Mouse (Mus musculus) cerebral cortex, adult 2 months (tissue): ENCODE measurements around the gene Vps35l.

Experiments used
- WGBS: fragments of 180-500 bp; shearing (Covaris S2); methylation state at CpG from one replicate; pipeline ENCODE4 v1.1.7; 2018; 5-methylcytosine and 5-hydroxymethylcytosine counted together

The Vps35l gene

DNA sequence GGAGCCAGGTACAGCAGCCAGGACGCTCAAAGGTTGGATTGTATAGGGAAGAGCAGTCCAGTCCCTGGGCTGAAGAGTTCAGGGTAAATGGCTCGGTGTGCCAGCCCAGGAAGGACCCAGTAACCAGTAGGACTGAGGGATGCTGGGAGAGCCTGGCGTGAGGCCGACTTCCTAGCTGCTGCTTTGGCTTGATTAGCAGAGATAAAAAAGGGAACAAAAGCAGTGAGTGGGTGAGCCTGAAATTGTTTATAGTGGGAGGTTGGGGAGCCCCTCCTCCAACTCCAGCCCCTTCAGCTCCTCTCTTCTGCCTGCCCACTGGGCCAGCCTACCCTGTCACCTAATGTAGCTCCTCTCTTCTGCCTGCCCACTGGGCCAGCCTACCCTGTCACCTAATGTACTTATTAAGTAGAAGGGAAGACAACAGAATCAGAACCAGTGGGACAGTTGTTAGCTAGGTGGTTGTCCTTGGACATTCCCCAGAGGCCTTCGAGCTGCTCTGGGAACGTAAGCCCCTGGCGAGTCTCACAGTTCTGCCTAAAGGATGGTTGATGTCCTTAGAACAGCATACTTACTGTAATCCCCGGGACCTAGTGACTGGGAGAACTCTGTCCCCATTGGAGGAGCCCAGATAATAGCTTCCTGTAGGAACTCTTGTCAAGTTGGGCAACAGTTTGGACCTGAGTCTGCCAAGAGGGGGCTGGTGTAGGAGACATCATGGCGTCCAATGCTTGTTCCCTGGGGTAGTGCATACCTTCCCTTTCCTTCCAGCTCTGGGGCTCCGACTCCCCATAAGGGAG is 37.8 kb downstream of the Vps35l start:
- WGBS, result 71% methylated on average over 10 of the region's 10 CpGs

DNA sequence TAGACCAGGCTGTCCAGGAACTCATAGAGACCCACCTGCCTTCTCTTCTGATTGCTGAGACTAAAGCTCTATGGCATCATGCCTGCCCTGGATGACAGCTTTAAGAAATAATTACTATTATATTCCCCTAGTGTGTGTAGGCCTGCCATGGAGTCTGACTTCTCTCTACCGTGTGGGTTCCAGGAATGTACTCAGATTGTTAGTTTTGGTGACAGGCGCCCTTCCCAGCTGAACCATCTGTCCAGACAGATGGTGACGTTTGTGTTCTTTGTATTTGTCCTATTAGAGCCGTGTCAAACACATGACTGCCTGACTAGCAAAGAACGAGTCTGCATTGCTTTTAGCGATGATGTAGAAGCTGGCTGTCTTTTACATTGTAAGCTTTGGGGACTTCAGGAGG is 38.5 kb downstream of the Vps35l start:
- 55% methylated on average over 6 of the region's 6 CpGs for WGBS

DNA sequence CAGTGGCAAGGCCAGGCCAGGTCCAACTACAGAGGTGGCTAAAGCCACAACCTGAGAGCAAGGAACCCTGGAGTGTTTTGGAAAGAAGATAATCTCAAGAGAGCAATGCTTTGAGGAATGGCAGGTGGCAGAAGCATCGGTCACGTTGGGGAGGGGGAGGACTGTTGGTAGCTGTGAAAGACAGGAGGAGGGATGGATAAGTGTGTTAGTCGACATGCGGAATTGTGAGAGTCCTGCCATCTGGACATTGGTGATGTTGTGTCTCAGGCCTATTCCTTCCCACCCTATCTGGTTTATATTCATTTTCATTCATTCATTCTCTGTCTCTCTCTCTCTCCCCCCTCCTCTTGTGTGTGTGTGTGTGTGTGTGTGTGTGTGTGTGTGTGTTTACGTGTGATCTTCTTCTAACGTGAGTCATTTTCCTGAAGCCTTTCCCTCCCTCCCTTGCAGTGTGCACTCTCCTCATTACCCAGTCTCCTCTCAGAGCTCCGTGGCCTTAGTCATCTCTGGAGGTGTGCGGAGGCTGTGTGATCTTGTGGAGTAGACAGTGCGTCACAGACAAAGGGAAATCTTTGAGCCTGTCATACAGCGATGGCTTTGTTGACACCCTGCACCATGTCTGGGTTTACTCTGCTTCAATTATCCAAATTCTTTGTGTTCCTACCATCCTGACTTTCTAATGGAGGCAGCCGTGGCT is 43.4 kb downstream of the Vps35l start:
- WGBS, result 48% methylated on average over 11 of the region's 11 CpGs

- WGBS, result 89% methylated on average over 6 of the region's 6 CpGs
These were observed 46.1 kb downstream of the Vps35l start for GRCm38 (mm10) chr7:118786091-118786490.

- WGBS, result 88% methylated on average over 5 of the region's 5 CpGs
These were observed 47.3 kb downstream of the Vps35l start for GRCm38 (mm10) chr7:118787326-118787725.

GRCm38 (mm10) chr7:118788481-118788880 is 48.5 kb downstream of the Vps35l start:
- 59% methylated on average over 7 of the region's 7 CpGs for WGBS

DNA sequence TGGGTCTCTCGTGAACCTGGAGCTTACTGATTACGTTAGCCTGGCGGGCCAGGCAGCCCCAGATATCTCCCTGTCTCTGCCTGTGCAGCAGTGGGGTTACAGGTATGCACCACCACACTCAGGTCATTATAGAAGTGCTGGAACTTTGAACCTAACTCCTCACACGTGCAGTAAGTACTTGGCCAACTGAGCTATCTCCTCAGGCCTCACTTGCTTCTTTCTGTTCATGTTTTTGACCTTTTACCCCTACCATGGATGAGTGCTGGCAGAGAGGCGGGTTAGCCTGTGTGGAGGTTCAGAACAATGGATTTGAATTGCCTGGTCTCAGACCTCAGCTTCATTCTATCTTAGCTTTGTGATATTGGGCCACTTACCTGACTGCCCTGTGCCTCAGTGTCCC is 50.3 kb downstream of the Vps35l start:
- WGBS, result 92% methylated on average over 5 of the region's 5 CpGs

DNA sequence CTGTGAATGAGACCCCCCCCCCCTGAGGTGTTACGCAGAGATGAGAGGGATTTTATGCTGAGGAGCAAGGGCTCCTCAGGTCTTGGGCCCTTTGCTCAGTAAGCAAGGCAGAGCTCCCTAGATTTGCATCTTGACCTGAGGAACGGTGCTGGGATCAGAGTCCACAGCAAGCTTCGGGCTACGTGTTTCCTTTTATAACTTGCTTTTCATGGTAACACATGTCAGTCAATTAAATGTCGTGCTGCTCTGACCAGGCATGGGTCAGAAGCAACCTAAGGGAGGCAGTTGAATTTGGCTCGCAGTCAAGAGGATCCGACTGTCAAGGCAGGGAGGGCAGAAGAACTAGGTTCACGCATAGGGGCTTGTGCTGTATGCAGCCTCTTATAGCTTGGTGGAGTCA is 53.9 kb downstream of the Vps35l start:
- 88% methylated on average over 8 of the region's 8 CpGs for WGBS

DNA sequence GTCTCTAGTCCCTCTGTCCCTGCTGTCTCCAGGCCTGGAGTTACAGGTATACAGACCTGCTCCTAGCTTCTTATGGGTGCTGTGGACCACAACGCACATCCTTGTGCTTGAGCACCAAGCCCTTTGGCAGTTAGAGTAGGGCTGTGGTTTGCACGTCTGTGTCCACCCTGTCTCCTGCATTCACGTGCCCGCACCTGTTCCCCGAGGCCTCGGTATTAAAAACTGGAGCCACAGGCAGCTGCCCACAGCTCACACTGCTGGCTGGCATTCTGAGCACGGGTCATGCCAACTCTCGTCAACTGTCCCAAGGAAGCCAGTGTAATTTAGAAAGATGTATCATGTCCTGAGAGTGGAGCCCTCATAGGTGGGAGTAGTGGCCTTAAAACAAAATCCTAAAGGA is 55.8 kb downstream of the Vps35l start:
- WGBS, result 92% methylated on average over 8 of the region's 8 CpGs

DNA sequence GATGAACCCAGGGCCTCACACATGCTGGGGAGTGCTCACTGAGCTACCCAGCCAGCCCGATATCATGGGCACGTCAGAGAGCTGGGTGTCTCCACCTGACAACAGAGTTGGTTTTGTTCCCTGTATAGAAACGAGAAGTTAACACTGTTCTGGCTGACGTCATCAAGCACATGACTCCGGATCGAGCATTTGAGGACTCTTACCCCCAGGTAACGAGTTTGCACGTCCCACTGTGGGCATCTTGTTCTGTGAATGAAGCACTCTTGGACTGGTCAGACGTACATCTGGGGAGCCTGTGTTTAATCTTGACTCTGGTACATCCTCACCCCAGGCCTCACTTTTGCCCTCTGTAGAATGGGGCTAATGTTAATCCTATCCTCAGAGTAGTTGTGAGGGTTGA is 56.8 kb downstream of the Vps35l start:
- WGBS, result 85% methylated on average over 9 of the region's 9 CpGs

GRCm38 (mm10) chr7:118797600-118797999 is 57.6 kb downstream of the Vps35l start:
- WGBS, result 77% methylated on average over 7 of the region's 7 CpGs

GRCm38 (mm10) chr7:118798105-118798570 is 58.1 kb downstream of the Vps35l start:
- whole genome bisulfite sequencing, result 84% methylated on average over 6 of the region's 6 CpGs

DNA sequence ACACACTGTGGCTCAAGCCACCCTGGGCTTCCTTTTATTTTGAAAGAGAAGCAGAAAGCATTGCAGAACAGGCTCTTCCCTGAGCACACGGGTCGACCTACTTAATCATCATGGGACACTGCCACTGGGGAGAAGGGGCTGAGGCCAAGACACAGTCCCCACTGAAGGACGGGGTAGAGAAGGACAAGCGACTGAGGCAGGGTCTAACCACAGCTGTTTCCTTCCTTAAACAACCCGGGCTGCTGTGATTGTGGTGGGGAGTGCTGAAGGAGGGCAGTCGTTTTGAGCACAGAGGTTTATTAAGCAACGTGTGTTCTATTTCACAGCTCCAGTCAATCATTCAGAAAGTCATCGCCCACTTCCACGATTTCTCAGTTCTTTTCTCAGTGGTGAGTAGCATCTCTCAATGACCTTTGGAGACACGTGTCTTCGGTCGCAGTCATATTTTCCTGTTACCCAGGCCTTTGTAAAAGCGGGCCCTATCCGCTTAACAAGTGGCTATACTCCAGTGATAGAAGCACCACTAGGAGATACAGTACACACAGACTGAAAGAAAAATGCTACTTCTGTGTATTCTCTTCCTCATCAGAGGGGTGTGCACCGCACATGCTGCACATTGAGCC is 60.2 kb downstream of the Vps35l start:
- WGBS, result 79% methylated on average over 15 of the region's 15 CpGs

- WGBS, result 65% methylated on average over 3 of the region's 3 CpGs
These were observed 61.8 kb downstream of the Vps35l start for GRCm38 (mm10) chr7:118801791-118802190.

DNA sequence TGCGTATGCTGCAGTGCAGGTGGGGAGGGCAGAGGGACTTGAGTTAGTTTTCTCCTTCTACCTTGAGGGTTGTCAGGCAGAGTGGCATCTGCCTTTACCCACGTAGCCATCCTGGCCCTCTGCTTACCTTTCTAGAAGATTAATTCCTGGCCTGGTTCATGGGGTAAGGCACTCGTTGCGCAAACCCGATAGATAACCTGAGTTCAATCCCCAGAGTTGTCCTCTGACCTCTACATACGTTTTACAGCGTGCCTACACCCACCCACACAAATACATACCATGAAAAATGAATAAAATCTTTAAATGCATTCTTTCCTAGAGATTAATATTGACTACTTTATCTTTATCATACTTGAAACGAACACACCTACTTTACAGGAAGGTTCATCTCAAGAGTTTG is 63.4 kb downstream of the Vps35l start:
- 95% methylated on average over 8 of the region's 8 CpGs for WGBS

GRCm38 (mm10) chr7:118806631-118807411 is 66.8 kb downstream of the Vps35l start:
- 47% methylated on average over 16 of the region's 16 CpGs for WGBS

DNA sequence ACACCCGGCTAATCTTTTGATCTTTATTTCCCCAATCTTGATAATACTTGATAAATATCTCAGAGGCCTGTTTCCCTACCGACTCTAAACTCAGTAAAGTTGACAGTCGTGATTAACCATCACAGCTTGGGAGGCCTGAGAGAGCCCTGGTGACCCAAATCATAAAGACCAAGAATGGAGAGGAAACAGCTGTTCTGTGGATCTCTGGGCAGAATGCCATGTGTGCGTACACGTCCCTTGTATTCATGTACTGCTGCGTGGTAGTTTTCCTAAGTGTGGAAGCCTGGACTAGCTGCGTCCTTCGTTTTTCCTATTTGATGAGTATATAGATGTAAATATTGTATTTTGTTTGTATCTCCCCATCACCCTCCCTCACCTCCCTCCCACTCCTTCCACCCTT is 67.9 kb downstream of the Vps35l start:
- 54% methylated on average over 8 of the region's 8 CpGs for WGBS

- 72% methylated on average over 12 of the region's 12 CpGs for WGBS
These were observed 71.5 kb downstream of the Vps35l start for GRCm38 (mm10) chr7:118811407-118812106.

- 63% methylated on average over 4 of the region's 4 CpGs for WGBS
These were observed 73.6 kb downstream of the Vps35l start for GRCm38 (mm10) chr7:118813592-118813991.

- 98% methylated on average over 3 of the region's 3 CpGs for WGBS
These were observed 76.2 kb downstream of the Vps35l start for GRCm38 (mm10) chr7:118816275-118816674.

DNA sequence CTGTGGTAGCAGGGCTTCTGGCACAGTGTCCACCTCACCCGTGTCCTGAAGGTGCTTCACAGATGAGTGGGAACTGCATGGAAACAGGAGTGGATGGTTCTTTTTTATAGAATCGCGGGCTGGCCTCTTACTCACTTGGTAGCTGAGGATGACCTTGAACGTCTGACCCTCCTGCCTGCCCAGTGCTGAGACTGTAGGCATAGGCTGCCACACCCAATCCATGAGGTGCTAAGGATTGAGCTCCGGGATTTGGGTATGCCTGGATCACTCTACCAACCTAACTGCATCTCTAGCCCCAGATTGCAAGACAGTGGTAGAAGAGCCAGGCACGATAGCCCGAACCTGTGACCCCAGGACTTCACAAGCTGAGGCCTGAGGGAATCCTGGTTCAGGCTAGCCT is 77.7 kb downstream of the Vps35l start:
- 96% methylated on average over 7 of the region's 7 CpGs for WGBS
